Mouse (Mus musculus) embryo, embryonic 9.5 days (tissue): Measurements from ENCODE around the gene Ngdn.
A peak's percentile ranks its signal among the peaks of the same experiment; 100 is the strongest.
"Not testable (repeated sequence)": the region's sequence is repeated elsewhere in the genome, so short reads cannot be mapped to it uniquely, and the experiment has no call there.

ENCODE experiments used
- DNase-seq: peaks from one replicate; pipeline ENCODE4 v3.0.0-alpha.2; 2017; ENCODE audit errors: extremely low spot score

Gene Ngdn

GRCm38 (mm10) chr14:55029034-55029698 lies 13.9 kb downstream of the Ngdn start:
- peak; percentile 29 for DNase-seq

GRCm38 (mm10) chr14:55032695-55033225 lies 17.5 kb downstream of the Ngdn start:
- DNase-seq, result no peak

GRCm38 (mm10) chr14:55043694-55044093 lies 28.4 kb downstream of the Ngdn start:
- not testable (repeated sequence) for DNase-seq

DNA sequence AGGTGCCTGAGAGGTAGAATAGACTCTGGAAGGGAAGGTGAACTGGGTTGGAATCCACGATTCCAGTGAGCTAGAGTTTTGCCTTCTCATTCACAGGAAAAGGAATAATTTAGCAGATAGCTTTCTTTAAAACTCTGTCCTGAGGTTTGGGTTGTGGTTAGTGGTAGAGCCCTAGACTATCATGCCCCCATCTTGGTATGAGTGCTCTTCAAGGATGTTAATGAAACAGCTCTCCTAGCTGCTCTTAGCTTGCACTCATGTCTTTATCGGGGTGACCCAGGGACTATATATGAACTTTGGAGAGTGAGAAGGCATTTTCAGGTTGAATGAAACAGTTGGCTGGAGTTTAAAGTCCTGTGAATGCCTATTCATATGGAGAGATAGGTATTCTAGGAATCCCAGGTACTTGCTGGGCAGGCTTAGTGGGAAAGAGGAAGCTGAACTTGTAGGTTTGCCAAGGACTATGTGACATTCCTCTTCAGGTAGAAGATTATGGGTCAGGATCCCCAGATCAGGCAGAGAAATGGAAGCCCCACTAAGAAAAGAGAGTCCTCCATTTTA lies 32.8 kb downstream of the Ngdn start:
- DNase-seq, result no peak

DNA sequence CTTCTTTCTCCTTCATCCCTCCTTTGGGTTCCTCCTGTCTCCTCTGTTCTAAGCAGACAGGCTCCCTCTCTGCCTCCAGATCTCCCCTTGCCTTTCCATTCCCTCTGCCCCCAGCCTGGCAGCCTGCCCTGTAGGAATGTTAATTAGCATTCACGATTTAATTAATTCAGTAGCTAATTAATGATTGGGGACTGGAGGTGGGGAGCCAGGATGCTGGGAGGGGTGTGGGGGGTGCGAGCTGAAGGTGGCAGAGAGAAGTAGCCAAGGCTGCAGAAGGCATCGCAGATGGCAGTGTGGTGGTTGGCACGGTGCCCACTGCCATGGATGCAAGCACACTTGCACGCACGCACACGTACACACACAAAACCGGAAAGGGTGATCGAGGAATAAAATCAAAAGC lies 37.2 kb downstream of the Ngdn start:
- no peak for DNase-seq

DNA sequence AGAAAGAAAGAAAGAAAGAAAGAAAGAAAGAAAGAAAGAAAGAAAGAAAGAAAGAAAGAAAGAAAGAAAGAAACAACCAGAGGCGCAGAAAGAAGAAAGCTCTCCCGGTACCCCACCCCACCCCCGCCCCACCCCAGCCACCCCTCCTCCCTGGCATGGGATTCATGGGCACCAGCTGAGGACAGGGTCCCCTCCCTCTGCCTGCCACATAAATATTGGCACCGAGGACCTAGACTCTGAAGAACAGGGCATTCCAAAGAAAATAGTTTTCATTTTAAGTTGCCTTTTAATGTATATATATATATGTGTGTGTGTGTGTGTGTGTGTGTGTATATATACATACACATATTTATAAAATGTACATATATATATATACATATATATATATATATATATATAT lies 37.8 kb downstream of the Ngdn start:
- DNase-seq, result no peak

DNA sequence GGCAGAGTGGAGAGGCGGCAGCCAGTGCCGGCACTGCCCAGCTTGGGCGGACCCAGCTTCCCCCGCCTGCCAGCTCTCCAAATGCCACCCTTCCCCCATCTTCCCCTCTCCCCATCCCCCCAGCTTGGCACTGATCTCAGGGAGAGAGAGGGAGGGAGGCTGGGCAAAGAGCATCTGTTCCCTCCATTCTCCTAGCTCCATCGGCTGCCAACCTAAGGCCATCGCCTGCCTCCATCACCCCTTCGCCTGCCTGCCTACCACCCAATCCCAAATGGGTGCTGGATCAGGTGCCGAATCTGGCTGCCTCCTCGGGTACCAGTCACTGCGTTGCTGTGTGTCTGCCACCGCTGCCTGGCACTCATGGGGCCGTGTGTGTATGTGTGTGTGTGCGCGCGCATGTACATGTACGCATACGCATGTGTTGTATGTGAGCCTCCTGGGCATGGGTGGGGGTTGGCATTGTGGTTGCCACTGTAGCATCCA lies 38.5 kb downstream of the Ngdn start:
- no peak for DNase-seq

DNA sequence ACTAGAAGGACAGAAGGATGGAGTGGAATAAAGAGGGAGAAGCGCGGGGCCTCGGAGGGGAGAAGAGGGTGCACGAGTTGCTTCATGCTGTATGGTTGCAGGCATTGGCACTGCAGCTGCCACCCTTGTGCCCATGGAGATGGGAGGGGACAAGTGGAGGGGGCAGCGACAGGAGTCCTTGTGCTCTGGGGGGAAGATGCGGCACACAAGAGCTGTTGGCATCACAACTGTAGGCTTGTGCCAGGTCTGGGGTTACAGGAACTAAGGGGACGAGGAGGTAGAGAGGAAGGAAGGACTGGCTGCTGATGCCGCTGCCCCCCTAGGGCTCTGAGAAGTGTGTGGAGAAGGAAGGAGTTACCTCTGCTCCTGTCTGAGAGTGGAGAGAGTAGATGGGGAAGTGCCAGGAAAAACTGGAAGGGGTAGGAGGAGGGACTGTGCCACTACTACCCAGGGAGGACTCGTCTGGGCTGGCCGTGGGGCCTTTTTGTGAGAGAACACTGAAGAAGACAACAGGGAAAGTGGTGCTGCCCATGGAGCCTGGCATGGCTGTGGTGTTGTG lies 39.0 kb downstream of the Ngdn start:
- no peak for DNase-seq

DNA sequence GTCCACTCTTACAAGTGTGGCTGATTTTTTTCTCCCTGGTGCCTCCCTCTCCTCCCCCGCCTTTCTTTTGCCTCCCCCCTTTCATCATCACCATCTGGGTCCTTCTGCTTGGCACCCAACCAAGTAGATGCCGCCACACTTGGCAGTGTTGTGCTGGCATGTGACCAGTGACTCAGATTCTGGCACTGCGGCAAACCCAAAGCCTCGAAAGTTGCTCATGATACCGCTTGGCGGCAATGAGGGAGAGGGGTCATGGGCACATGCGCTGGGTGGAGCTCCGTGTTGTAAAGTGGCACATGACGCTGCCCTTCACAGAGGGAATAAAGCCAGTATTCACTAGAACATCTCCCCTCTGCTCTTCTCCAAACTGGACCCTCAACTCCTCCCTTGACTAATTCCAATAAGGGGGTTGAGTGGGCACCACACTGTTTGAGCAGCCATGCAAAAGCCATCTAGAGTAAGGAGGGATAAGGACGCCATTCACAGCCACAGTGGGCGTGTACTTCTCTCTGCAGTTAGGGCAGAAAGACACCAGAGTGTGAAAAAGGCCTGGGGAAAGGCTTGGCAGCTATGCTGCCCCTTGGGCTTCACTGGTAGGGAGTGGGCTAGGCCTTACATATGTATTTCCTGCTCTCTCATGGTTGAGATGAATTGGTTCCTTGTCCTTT lies 40.0 kb downstream of the Ngdn start:
- no peak for DNase-seq

GRCm38 (mm10) chr14:55059009-55059408 lies 43.8 kb downstream of the Ngdn start:
- DNase-seq, result no peak

DNA sequence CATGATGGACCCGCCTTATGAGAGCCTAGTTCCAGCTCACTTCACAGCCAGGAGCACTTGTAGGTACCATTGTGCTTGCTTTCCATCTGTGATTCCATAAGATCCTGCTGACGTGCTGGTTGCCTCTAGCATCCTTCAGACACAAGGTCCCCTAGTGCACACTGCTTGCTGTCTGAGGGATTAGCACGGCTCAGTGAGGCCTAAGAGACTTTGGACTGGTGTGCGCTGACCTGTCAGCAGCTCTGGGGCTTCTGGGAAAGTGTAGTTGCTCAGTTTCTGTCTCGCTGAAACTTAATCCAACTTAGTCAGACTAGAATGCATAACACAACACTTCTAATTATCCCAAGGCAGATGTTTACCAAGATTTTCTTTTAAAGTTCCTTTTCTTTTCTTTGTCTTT lies 44.7 kb downstream of the Ngdn start:
- no peak for DNase-seq

- DNase-seq, result no peak
These were observed 46.6 kb downstream of the Ngdn start for GRCm38 (mm10) chr14:55061845-55062244.

- DNase-seq, result peak; percentile 51
These were observed 47.4 kb downstream of the Ngdn start for GRCm38 (mm10) chr14:55062626-55063025.

GRCm38 (mm10) chr14:55063117-55063516 lies 47.9 kb downstream of the Ngdn start:
- DNase-seq, result no peak

DNA sequence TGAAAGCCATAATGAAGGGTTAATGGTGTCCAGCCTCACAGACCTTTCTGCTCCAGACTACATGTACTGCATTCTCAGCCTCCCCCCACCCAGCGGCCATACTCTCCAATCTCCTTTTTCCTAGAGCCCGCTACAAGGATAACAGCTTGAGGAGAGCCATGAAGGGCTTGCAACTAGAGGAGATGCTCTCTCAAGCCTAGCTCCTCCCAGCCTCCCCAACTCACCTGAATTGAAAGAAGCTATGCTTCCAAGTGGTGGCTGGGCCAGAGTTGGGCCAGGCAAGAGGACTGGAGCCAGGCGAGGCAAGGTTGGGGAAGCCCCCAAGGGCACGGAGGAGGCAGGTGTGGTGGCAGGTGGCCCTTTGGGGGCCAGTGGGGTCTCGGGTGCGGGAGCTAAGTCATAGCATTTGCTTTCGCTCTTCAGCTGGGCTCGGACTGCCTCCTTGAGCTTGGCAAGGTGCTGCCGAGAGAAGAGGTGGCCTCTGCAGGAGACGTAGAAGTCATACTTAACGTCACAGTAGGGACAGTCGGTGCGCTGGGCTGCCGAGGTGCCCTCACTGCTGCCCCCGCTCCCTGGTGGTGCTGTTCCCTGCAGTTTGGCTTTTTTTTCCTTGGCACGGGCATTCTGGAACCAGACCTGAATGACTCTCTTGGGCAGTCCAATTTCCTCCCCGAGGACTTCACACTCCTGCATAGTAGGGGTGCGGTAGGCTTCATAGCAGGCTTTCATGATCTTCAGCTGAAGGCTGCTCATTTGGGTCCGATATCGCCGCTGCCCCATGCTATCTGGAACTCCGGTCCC lies 48.5 kb downstream of the Ngdn start:
- no peak for DNase-seq

- no peak for DNase-seq
These were observed 49.5 kb downstream of the Ngdn start for GRCm38 (mm10) chr14:55064481-55065370.

DNA sequence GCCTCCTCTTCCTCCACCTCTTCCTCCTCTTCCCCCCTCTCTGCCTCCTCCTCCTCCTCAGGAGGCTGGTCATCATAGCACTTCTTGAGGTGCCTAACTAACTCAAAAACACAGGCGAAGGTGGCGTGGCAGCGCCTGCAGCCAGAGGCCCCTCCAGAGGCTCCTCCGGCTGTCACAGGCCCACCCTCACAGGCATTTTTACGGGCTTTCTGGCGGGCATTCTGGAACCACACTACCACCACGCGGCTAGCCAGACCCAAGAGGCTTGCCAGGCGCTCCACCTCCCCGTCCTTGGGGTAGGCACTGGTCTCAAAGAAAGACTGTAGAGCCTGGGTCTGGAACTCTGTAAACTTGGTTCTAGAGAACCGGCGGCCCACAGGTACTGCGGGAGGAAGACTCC lies 50.1 kb downstream of the Ngdn start:
- DNase-seq, result no peak

DNA sequence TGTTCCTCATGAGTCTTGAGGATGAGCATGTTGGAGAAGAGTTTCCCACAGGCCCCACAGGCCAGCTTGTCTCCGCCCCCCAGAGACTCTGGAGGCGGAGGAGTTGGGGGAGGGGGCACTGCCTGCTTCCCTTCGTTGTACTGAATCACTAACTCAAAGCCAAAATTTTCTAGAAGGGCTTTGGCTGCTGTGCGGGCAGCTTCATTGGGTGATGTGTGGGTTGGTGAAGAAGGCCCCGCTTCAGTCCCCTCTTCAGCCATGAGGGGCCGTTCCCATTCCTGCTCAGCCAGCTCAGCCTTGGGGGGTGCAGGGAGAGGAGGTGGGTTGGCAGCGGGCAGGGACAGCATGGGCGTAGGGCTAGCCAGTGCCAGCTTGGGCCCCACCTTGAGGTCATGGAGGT lies 50.8 kb downstream of the Ngdn start:
- no peak for DNase-seq

DNA sequence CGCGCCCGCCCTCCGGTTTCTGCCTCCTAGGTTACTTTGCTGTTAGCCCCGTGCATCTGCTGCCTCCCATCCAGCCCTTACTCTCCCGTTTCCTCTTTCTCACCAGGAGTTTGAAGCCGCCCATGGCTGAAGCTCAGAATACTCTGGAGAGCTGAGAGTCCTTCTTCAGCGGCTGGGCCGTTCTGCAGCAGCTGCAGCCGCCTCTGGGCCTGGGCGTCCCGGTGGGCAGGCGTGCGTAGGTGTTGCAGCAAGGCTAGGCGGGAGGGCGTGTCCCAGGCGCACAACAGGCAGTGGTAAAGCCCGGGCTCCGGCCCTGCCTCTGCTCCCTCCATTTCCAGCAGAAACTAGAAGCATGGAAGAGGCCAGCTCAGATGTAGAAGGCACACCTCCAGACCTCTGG lies 56.5 kb downstream of the Ngdn start:
- no peak for DNase-seq
